Mouse (Mus musculus): Measurements from ENCODE around the gene Fam20a.

Gene Fam20a

GRCm38 (mm10) chr11:109715311-109715781 lies 6.7 kb downstream of the Fam20a start:
- no peak for DNase-seq (ENCODE audit: low spot score)

GRCm38 (mm10) chr11:109714341-109715247 lies 7.5 kb downstream of the Fam20a start:
- no peak for DNase-seq (ENCODE audit: low spot score)

GRCm38 (mm10) chr11:109709501-109709900 lies 12.6 kb downstream of the Fam20a start:
- DNase-seq (ENCODE audit: low spot score) = no peak

GRCm38 (mm10) chr11:109708786-109709185 lies 13.3 kb downstream of the Fam20a start:
- no peak for DNase-seq (ENCODE audit: low spot score)

- no peak for DNase-seq (ENCODE audit: low spot score)
Observed at GRCm38 (mm10) chr11:109707442-109707841, 14.6 kb downstream of the Fam20a start.

GRCm38 (mm10) chr11:109706586-109706985 lies 15.5 kb downstream of the Fam20a start:
- no peak for DNase-seq (ENCODE audit: low spot score)

GRCm38 (mm10) chr11:109706055-109706412 lies 16.0 kb downstream of the Fam20a start:
- DNase-seq (ENCODE audit: low spot score) = no peak

- DNase-seq (ENCODE audit: low spot score) = no peak
Observed at GRCm38 (mm10) chr11:109705336-109706054, 16.6 kb downstream of the Fam20a start.

- DNase-seq (ENCODE audit: low spot score) = no peak
Observed at GRCm38 (mm10) chr11:109704311-109705205, 17.5 kb downstream of the Fam20a start.

- DNase-seq (ENCODE audit: low spot score) = no peak
Observed at GRCm38 (mm10) chr11:109703845-109704244, 18.2 kb downstream of the Fam20a start.

- DNase-seq (ENCODE audit: low spot score) = no peak
Observed at GRCm38 (mm10) chr11:109702031-109702815, 19.9 kb downstream of the Fam20a start.

GRCm38 (mm10) chr11:109700761-109701160 lies 21.3 kb downstream of the Fam20a start:
- DNase-seq (ENCODE audit: low spot score) = no peak

- no peak for DNase-seq (ENCODE audit: low spot score)
Observed at GRCm38 (mm10) chr11:109699784-109700183, 22.3 kb downstream of the Fam20a start.

GRCm38 (mm10) chr11:109698740-109699139 lies 23.3 kb downstream of the Fam20a start:
- DNase-seq (ENCODE audit: low spot score) = no peak

- no peak for DNase-seq (ENCODE audit: low spot score)
Observed at GRCm38 (mm10) chr11:109697089-109697643, 24.9 kb downstream of the Fam20a start.

- DNase-seq (ENCODE audit: low spot score) = no peak
Observed at GRCm38 (mm10) chr11:109696519-109696918, 25.6 kb downstream of the Fam20a start.

GRCm38 (mm10) chr11:109692737-109693136 lies 29.3 kb downstream of the Fam20a start:
- no peak for DNase-seq (ENCODE audit: low spot score)

- no peak for DNase-seq (ENCODE audit: low spot score)
Observed at GRCm38 (mm10) chr11:109689539-109689938, 32.5 kb downstream of the Fam20a start.

- no peak for DNase-seq (ENCODE audit: low spot score)
Observed at GRCm38 (mm10) chr11:109682221-109682620, 39.9 kb downstream of the Fam20a start.

- no peak for DNase-seq (ENCODE audit: low spot score)
Observed at GRCm38 (mm10) chr11:109681556-109681955, 40.5 kb downstream of the Fam20a start.

- no peak for DNase-seq (ENCODE audit: low spot score)
Observed at GRCm38 (mm10) chr11:109680934-109681333, 41.1 kb downstream of the Fam20a start.
